25 mouse cellular contexts compared by ENCODE assay signal in the genomic region with DNA sequence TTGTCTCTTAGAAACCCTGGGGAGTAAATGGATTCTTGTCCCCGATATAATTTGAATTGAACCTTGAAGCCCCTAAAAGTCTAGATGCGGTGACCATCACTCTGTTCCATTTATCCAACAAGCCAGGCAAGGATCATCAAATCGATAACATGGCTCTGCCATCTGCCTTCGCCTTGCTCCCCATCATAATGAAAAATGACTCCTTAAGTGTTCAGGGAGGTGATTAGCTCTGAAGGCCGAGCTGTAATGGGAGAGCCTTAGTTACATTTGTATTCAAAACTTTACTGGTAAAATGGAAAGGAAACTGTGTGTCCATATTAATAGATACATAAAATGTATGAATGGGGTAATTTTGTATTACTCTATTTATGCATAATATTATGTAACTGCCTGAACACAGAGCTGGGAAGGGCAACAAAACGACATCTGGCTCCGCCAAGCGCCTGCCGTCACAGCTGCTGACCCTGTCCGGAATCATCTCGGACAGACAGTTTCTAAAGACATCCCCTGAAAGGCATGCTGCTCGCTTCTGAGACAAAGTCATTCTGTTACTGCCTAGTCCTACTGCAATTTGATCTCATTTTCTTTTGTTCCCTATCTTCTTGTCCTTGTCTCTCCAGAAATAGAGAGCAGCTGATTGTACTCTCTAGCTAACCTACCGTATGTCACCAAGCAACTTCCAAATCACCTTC.
DNase-seq lines count a peak whose midpoint lies in the region; ATAC-seq and TF ChIP-seq lines count a peak whose summit lies in the region.
"Had no signal": no experiment of that assay in that cellular context is flagged by ENCODE, and none has a peak within 500 bp of the region (broad histone marks: within the 10 kb centered on the region; RNA-seq: fewer than 3 reads in every experiment).

No protein-coding gene starts in this region.

- no peaks in the 10 kb centered on the region for H3K9me3 ChIP-seq in heart, embryonic 10.5 days
- H3K9me3 ChIP-seq in midbrain, embryonic 11.5 days (ENCODE audit: control insufficient read depth, low read length), result no peaks in the 10 kb centered on the region
- no peaks in the 10 kb centered on the region for H3K9me3 ChIP-seq in midbrain, postnatal 0 days (ENCODE audit: low read length)
- no peaks in the 10 kb centered on the region for H3K9me3 ChIP-seq in hindbrain, embryonic 14.5 days (ENCODE audit: control insufficient read depth, low read length)
- H3K9me3 ChIP-seq: forebrain, embryonic 13.5 days; hindbrain, embryonic 15.5 days; limb, embryonic 12.5 days had no signal

- WGBS in heart, embryonic 10.5 days, result 60% methylated on average over 13 of the region's 13 CpGs
- 86% methylated on average over 13 of the region's 13 CpGs for WGBS in heart, adult 2 months
- WGBS in midbrain, embryonic 11.5 days, result 76% methylated on average over 13 of the region's 13 CpGs
- 62% methylated on average over 13 of the region's 13 CpGs for WGBS in midbrain, postnatal 0 days
- 38% methylated on average over 13 of the region's 13 CpGs for WGBS in hindbrain, embryonic 14.5 days

- H3K79me2 ChIP-seq in heart, adult 2 months (replicated peaks; ENCODE audit: control insufficient read depth, insufficient read depth, low read length), result no peaks in the 10 kb centered on the region

- 0 out of 2 replicates have a peak overlapping the region, but pooled peaks have one; percentile 1 for H3K27ac ChIP-seq in heart, embryonic 10.5 days
- H3K27ac ChIP-seq in heart, adult 2 months, result no peak overlapping the region
- no peak overlapping the region; the same call in 1 of the 2 replicates for H3K27ac ChIP-seq in midbrain, embryonic 11.5 days (ENCODE audit: low read depth, low read length)
- no peak overlapping the region for H3K27ac ChIP-seq in midbrain, postnatal 0 days (ENCODE audit: low read depth, low read length)
- H3K27ac ChIP-seq in hindbrain, embryonic 14.5 days, result peak overlapping the region; percentile 4; the same call in 1 of the 2 replicates
- H3K27ac ChIP-seq: forebrain, embryonic 13.5 days; hindbrain, embryonic 15.5 days; layer of hippocampus, adult 2 months; limb, embryonic 12.5 days had no signal

- H3K4me1 ChIP-seq in heart, embryonic 10.5 days, result peaks cover 23% of the 10 kb centered on the region
- no peaks in the 10 kb centered on the region for H3K4me1 ChIP-seq in heart, adult 2 months (ENCODE audit: control insufficient read depth, insufficient read depth, low read length)
- 0 out of 2 replicates have a peak, but pooled peaks cover 2% of the 10 kb centered on the region for H3K4me1 ChIP-seq in midbrain, embryonic 11.5 days (ENCODE audit: control insufficient read depth, insufficient read depth, low read length)
- 0 out of 2 replicates have a peak, but pooled peaks cover 3% of the 10 kb centered on the region for H3K4me1 ChIP-seq in midbrain, postnatal 0 days (ENCODE audit: insufficient read depth, low read length)
- H3K4me1 ChIP-seq in hindbrain, embryonic 14.5 days (replicated peaks; ENCODE audit: control insufficient read depth, insufficient read depth, low read length), result peaks cover 19% of the 10 kb centered on the region
- H3K4me1 ChIP-seq: megakaryocyte, embryonic 14.5 days had no signal

- H3K4me2 ChIP-seq in midbrain, embryonic 11.5 days, result no peak overlapping the region
- no peak overlapping the region for H3K4me2 ChIP-seq in midbrain, postnatal 0 days (ENCODE audit: low read depth, low read length, poor library complexity, severe bottlenecking)
- H3K4me2 ChIP-seq in hindbrain, embryonic 14.5 days (replicated peaks), result no peak overlapping the region
- H3K4me2 ChIP-seq: forebrain, embryonic 13.5 days; heart, embryonic 11.5 days; hindbrain, embryonic 15.5 days; limb, embryonic 12.5 days; liver, embryonic 11.5 days had no signal

- H3K9ac ChIP-seq in heart, adult 2 months (ENCODE audit: low read depth, low read length), result no peak overlapping the region
- H3K9ac ChIP-seq in midbrain, embryonic 11.5 days (ENCODE audit: low read length), result no peak overlapping the region
- no peak overlapping the region for H3K9ac ChIP-seq in midbrain, postnatal 0 days (replicated peaks; ENCODE audit: low read length, poor library complexity, severe bottlenecking)
- no peak overlapping the region for H3K9ac ChIP-seq in hindbrain, embryonic 14.5 days
- H3K9ac ChIP-seq: forebrain, embryonic 13.5 days; hindbrain, embryonic 15.5 days; limb, embryonic 12.5 days; liver, postnatal 0 days had no signal

- no peak overlapping the region for H3K4me3 ChIP-seq in heart, embryonic 10.5 days
- no peak overlapping the region for H3K4me3 ChIP-seq in heart, adult 2 months
- no peak overlapping the region for H3K4me3 ChIP-seq in midbrain, embryonic 11.5 days (ENCODE audit: low read depth, low read length)
- no peak overlapping the region for H3K4me3 ChIP-seq in midbrain, postnatal 0 days (ENCODE audit: low read depth, low read length)
- H3K4me3 ChIP-seq in hindbrain, embryonic 14.5 days (replicated peaks; ENCODE audit: low read length), result no peak overlapping the region
- H3K4me3 ChIP-seq: forebrain, embryonic 13.5 days; hindbrain, embryonic 15.5 days; layer of hippocampus, adult 2 months; limb, embryonic 12.5 days; megakaryocyte, embryonic 14.5 days; myocyte had no signal

- no peaks in the 10 kb centered on the region for H3K36me3 ChIP-seq in heart, embryonic 10.5 days
- H3K36me3 ChIP-seq in heart, adult 2 months (ENCODE audit: control insufficient read depth, insufficient read depth, low read length), result no peaks in the 10 kb centered on the region
- H3K36me3 ChIP-seq in midbrain, embryonic 11.5 days (ENCODE audit: control insufficient read depth, insufficient read depth, low read length), result no peaks in the 10 kb centered on the region
- H3K36me3 ChIP-seq in midbrain, postnatal 0 days (ENCODE audit: insufficient read depth, low read length), result no peaks in the 10 kb centered on the region
- H3K36me3 ChIP-seq in hindbrain, embryonic 14.5 days (replicated peaks; ENCODE audit: control insufficient read depth, insufficient read depth), result no peaks in the 10 kb centered on the region
- H3K36me3 ChIP-seq: hindbrain, embryonic 15.5 days had no signal

- no peak for TF ChIP-seq EP300 in heart, adult 2 months (IDR thresholded peaks at IDR 0.05; ENCODE audit: insufficient read depth, low read depth, low read length)

- TF ChIP-seq POLR2A in heart, adult 2 months (IDR thresholded peaks at IDR 0.05; ENCODE audit: insufficient read depth, low read depth, low read length), result no peak

- H3K27me3 ChIP-seq in heart, embryonic 10.5 days (ENCODE audit: insufficient read depth, poor library complexity, severe bottlenecking), result no peaks in the 10 kb centered on the region
- no peaks in the 10 kb centered on the region for H3K27me3 ChIP-seq in heart, adult 2 months (ENCODE audit: control insufficient read depth, insufficient read depth, low read length)
- H3K27me3 ChIP-seq in midbrain, embryonic 11.5 days (ENCODE audit: control insufficient read depth, insufficient read depth, low read length), result no peaks in the 10 kb centered on the region
- no peaks in the 10 kb centered on the region for H3K27me3 ChIP-seq in midbrain, postnatal 0 days (ENCODE audit: insufficient read depth, low read length)
- H3K27me3 ChIP-seq in hindbrain, embryonic 14.5 days (ENCODE audit: control insufficient read depth, insufficient read depth, low read length), result no peaks in the 10 kb centered on the region
- H3K27me3 ChIP-seq: forebrain, embryonic 13.5 days; hindbrain, embryonic 15.5 days; limb, embryonic 12.5 days had no signal

- intact Hi-C loops in heart, adult 2 months (cut with DNase I), result no loop called here

- no peak for TF ChIP-seq CTCF in heart, adult 2 months (IDR thresholded peaks at IDR 0.05)
- no peak for TF ChIP-seq CTCF in midbrain, postnatal 0 days (IDR thresholded peaks at IDR 0.05)

- no peak for DNase-seq in heart, embryonic 10.5 days (ENCODE audit: low spot score)
- DNase-seq in heart, adult 2 months, result no peak
- DNase-seq in midbrain, embryonic 11.5 days (ENCODE audit: low spot score, missing footprints), result peak; percentile 82
- no peak for DNase-seq in midbrain, postnatal 0 days (ENCODE audit: low spot score)
- DNase-seq in hindbrain, embryonic 14.5 days (ENCODE audit: low spot score), result no peak
- DNase-seq in retina, postnatal 1 day, result peak; percentile 26
- DNase-seq in cerebellum, adult 11 months, result no peak
- DNase-seq: cerebellum, adult 11-12 months; cerebellum, postnatal 10 days; gastrocnemius, postnatal 36 days; kidney, adult 9 months; kidney, postnatal 25 days; layer of hippocampus, postnatal 36 days; liver, postnatal 0 days; right cerebral cortex, postnatal 25 days; spleen, adult 18-20 months had no signal

- no peak for ATAC-seq in midbrain, embryonic 11.5 days (ENCODE audit: low FRiP score)
- no peak for ATAC-seq in midbrain, postnatal 0 days (ENCODE audit: low FRiP score)
- no peak for ATAC-seq in hindbrain, embryonic 14.5 days (ENCODE audit: low FRiP score)
- ATAC-seq: forebrain, embryonic 13.5 days; intestine, embryonic 16.5 days; liver, postnatal 0 days had no signal

Comparison
In these comparisons a context has a peak if more than half of its experiments do, and no peak if none do; other contexts are left out.
1. DNase-seq: peak in midbrain, embryonic 11.5 days (single experiment) and retina, postnatal 1 day (single experiment); none in heart, embryonic 10.5 days (single experiment), heart, adult 2 months (0 of 2), midbrain, postnatal 0 days (single experiment), hindbrain, embryonic 14.5 days (single experiment) and cerebellum, adult 11 months (single experiment).
2. H3K27ac ChIP-seq: peak in heart, embryonic 10.5 days (single experiment) and hindbrain, embryonic 14.5 days (single experiment); none in heart, adult 2 months (single experiment), midbrain, embryonic 11.5 days (single experiment) and midbrain, postnatal 0 days (single experiment).